Mouse (Mus musculus): ENCODE data around the gene Ksr2.
A peak's percentile ranks its signal among the peaks of the same experiment; 100 is the strongest.
"Not testable (repeated sequence)": the region's sequence is repeated elsewhere in the genome, so short reads cannot be mapped to it uniquely, and the experiment has no call there.

The Ksr2 gene

GRCm38 (mm10) chr5:117546694-117547268 lies 133.0 kb downstream of the Ksr2 start:
- DNase-seq, result no peak

DNA sequence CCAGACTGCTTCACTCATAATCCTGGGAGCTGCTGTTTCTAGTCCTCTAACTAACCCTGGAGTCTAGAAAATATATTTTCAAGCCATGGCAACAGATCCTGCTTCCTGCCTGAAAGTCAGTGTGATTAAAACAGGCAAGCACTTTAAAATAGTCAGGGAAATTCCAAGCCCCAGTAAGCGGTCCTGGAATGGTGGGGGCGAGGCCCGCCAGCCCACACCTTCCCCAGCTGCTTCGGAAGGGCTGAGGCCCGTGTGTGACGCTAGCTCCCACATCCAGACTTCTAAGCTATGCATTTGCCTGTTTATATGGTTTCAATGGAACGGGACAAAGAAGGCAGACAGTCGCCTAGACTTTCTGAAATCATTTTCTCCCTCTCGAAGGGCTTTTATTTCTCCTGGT lies 137.2 kb downstream of the Ksr2 start:
- no peak for DNase-seq

DNA sequence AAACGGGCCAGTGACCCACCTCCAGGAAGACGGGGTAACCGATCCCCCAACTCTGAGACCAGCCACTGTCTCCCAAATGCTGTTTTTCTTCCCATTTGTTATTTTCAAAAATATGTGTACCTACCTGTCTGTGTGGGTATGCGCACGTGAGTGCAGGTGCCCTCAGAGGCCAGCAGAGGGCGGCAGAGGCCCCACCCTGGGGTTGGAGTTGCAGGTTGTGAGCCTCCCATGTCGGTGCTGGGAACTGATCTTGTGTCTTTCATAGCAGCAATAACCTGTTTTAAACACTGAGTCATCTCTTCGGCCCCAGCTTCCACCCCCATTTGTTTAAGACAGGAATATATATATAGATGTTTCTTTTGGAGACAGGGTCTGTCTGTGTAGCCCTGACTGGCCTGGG lies 138.3 kb downstream of the Ksr2 start:
- no peak for DNase-seq

DNA sequence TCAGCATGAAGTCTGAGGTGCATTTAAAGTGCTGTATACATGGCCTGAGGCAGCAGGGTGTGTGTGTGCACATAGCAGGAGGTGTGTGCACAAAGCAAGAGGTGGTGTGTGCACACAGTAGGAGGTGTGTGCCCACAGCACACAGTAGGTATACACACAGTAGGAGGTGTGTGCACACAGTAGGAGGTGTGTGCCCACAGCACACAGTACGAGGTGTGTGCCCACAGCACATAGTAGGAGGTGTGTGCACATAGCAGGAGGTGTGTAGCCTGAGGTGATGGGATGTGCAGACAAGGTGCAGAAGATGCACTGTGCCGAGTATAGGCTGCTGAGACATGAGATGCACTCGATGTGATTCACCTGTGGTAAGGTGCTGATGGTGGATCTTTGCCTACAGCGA lies 140.7 kb downstream of the Ksr2 start:
- DNase-seq, result no peak

DNA sequence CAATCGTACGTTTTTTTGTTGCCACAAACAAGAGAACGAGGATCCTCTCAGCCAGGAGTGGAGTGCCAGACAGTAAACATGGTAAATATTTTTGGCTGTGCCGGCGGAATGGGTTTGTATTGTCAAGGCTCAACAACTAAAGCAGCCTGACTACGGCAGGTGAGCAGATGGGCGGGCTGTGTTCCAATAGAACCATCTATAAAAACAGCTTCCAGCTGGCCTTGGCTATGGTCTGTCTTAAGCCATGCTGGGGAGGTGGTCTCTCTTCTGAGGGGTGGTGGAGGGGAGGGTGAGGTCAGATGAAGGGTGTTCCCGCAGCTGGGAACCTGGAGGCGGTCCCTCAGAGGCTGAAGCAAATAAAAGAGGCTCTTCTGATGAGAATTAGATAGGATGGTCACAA lies 142.8 kb downstream of the Ksr2 start:
- no peak for DNase-seq

DNA sequence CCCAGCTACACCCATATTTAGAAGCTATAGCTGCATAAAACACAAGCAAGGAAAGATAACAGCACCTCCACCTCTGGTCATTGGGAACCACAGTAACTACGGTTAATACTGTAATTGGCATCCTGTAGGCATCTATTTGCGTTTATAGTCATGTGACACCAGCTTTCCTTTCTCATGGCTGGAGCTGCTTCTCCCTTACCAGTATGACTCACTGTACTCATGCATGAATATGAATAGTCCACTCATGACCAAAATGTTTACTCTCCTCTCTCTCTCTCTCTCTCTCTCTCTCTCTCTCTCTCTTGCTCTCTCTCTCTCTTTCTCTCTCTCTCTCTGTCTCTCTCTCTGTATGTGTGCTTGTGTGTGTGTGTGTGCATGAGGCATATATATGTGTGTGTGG lies 147.3 kb downstream of the Ksr2 start:
- no peak for DNase-seq

GRCm38 (mm10) chr5:117566051-117566665 lies 152.4 kb downstream of the Ksr2 start:
- no peak for DNase-seq

DNA sequence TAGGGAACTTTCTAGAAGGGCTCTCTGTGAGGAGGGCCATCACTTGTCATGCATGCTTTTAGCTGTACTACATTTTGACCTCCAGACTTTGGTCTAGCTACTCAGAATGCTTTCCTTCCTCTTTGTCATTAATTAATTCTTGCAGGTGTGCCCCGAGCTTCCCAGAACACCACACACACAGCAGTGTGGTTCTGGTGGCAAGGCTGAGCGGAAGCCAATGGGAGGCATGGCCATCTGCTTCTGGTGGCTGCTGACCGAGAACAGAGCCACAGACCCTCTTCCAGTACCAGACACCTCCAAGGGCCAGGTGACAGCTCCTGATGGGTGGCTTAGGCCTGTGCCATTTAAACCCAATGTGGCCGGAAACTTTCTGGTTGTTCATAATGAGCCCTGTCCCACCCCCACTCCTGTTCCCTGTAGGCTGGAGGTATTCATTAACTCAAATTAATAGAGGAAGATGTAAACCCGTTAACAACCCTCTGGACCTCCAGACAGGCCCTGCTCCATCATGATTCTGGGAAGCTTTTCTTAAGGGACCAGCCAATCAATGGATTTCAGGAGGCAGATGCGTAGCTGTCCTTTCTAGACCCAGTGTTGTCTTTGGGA lies 155.5 kb downstream of the Ksr2 start:
- no peak for DNase-seq

DNA sequence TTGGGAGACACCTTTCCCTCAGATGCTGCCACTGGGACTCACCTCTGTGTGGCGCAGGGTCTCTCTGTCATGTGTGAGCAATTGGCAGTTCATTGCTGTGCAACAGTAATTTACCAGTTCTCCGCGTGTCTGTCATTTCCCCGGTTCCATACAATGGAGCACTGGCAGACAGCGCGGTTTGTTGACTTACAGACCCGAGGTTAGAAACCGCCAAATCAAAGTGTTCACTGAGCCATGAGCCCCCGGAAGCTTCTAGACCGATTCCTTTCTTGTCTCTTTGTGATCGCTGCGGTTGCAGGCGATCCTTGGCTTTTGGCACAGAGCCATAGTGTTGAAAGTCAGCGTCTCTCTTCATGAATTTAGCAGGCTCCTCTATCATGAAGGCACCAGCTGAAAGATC lies 158.6 kb downstream of the Ksr2 start:
- no peak for DNase-seq

- DNase-seq, result no peak
Observed at GRCm38 (mm10) chr5:117574894-117575293, 161.1 kb downstream of the Ksr2 start.

GRCm38 (mm10) chr5:117577598-117577997 lies 163.8 kb downstream of the Ksr2 start:
- no peak for DNase-seq

GRCm38 (mm10) chr5:117581711-117582110 lies 167.9 kb downstream of the Ksr2 start:
- DNase-seq, result no peak

DNA sequence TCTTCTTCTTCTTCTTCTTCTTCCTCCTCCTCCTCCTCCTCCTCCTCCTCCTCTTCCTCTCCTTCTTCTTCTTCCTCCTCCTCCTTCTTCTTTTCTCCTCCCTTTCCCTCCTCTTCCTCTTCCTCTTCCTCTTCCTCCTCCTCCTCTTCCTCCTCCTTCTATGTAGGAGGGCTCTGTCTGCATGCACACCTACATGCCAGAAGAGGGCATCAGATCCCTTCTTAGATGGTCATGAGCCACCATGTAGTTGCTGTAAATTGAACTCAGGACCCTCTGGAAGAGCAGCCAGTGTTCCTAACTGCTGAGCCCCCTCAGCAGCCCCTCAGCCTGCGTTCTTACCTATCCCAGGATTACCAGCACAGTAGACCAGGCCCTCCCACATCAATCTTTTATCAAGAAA lies 170.6 kb downstream of the Ksr2 start:
- DNase-seq, result no peak

DNA sequence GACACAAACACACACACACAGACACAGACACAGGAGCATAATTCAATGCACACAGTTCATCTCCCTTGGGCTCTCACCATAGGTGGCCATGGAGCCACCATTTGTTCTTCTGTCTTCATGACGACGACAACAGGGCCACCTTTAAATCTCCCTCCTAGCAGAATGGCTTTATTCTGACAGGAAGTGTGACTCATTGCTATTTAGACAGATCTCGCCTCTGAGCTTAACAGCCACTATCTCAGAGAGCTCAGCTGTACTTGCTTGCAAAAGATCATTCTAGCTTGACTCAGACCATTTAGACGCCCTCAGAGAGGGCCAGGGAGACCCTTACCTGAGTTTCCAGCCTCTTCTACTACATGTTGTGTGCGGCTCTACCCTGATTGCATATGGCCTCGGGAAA lies 175.5 kb downstream of the Ksr2 start:
- no peak for DNase-seq

- DNase-seq, result no peak
Observed at GRCm38 (mm10) chr5:117593273-117593672, 179.5 kb downstream of the Ksr2 start.

DNA sequence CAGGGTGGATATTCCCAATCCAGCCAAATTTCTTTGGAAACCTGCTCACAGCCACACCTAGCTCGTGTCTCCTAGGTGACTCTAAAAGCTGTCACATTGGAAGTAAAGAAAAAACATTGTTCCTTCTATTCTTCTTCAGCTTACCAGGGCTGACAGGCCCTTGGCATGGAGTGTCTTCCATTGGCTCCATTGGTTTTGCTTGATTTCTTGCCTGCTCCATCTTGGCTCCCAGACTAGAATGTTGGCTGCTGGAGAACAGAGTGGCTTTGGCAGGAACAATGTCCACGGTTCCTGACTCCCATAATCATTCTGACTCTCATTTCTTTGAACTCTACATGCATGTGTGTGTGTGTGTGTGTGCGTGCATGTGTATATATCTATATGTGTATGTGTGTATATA lies 183.0 kb downstream of the Ksr2 start:
- DNase-seq, result no peak

DNA sequence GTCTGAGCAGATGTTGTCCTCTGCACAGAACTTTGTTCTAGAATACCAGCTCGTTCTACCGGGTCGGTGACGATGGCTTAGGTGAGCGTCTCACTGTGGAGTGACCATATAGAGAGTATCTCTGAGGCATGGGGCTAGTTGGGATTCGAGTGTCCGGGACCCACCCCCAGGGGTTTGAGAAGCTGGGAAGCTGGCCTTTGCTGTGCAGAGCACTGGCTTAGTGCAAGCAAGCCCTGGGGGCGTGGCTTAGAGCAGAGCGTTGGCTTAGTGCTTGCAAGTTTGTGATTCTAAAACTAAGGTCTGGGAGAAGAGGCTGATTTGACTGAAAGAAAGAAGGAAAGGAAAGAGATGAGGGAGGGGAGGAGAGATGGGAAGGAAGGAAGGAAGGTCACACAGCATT lies 188.2 kb downstream of the Ksr2 start:
- no peak for DNase-seq

- no peak for DNase-seq
Observed at GRCm38 (mm10) chr5:117607761-117608309, 194.0 kb downstream of the Ksr2 start.

- DNase-seq, result peak; percentile 38 to 40
Observed at GRCm38 (mm10) chr5:117614331-117615024, 200.7 kb downstream of the Ksr2 start.

DNA sequence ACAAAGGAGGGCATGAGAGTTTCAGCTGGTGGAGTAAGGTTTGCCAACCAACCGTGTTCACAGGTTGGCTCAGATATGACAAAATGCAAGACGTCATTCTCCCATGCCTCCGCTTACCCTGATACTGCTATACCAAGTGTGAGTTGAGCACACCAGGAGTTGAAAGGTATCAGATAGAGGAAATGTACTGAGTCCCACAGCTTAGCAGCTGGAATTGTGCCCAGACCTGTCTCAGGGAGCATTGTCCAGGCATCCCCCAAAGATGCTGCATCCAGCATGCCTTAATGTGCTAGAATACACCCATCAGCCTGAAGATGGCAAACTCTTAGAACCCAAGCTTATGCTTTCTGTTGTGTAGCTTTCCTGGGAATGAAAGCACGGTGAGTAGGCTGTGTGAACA lies 206.5 kb downstream of the Ksr2 start:
- DNase-seq, result no peak

GRCm38 (mm10) chr5:117622221-117622620 lies 208.4 kb downstream of the Ksr2 start:
- DNase-seq, result no peak

GRCm38 (mm10) chr5:117623206-117623605 lies 209.4 kb downstream of the Ksr2 start:
- not testable (repeated sequence) for DNase-seq

- no peak for DNase-seq
Observed at GRCm38 (mm10) chr5:117626907-117627306, 213.1 kb downstream of the Ksr2 start.

GRCm38 (mm10) chr5:117628351-117628750 lies 214.6 kb downstream of the Ksr2 start:
- DNase-seq, result peak; percentile 6 to 8
